Mouse (Mus musculus): Measurements from ENCODE around the gene Meis2. TPM values are rescaled to one million over a fixed set of nuclear protein-coding genes. Genes with fewer than 3 reads are reported as not detected.
A peak's percentile ranks its signal among the peaks of the same experiment; 100 is the strongest.

Meis2 gene
- total and polyA plus RNA-seq, 2 experiments from 2014 or later = 106 to 204 TPM

DNA sequence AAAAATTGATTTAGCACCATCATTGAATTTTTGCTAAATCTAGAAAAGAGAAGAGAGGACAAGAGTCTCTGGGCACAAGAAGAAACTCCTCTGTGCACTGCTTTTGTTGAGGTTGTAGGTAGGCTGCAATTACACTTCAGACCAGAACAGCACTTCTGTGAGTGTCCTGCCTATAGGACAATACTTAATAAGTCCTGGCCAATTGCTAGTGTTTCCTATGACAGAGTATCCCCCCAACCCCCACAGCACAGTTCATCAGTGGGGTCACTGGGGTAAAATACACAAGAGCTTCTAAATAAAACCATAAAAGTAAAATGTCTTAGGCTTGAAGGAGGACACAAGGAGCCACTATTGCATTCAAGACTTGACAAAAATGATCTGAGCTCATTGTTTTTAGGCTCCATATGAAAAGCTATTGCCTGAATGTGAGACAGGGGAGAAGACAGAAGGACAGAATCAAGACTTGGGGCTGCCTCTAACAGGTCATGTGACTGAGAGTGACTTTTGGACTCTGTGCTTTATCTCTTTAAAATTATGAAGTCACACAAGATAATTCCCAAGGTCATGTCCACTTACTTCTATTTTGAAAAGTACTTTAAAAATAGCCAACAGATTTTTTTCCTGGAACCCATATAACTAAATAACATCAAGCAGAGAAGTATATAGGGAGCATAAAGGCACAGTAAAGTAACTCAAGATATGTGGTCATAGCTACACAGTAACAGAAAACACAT is 12.8 kb downstream of the Meis2 start:
- H3K27ac ChIP-seq (ENCODE audit: low read depth, low read length) = peak overlapping the region; percentile 29

GRCm38 (mm10) chr2:116051906-116052614 is 13.6 kb downstream of the Meis2 start:
- DNase-seq = peak; percentile 61
- no peak for TF ChIP-seq CTCF (IDR thresholded peaks at IDR 0.05; ENCODE audit: low read depth)
- no peak for ATAC-seq
- Histone ChIP-seq H3K4me2 (ENCODE audit: low read depth) (peak overlapping the region; percentile 46), H3K36me3 (ENCODE audit: insufficient read depth) (peaks cover 8% of the 10 kb centered on the region), H3K27ac (ENCODE audit: low read depth, low read length) (peak overlapping the region; percentile 29), H3K27me3 (ENCODE audit: insufficient read depth, low read length) (no peaks in the 10 kb centered on the region), H3K9me3 (ENCODE audit: low read length) (no peaks in the 10 kb centered on the region), H3K9ac (peak overlapping the region; percentile 48), H3K4me1 (ENCODE audit: insufficient read depth) (0 out of 2 replicates have a peak, but pooled peaks cover 4% of the 10 kb centered on the region), H3K4me3 (ENCODE audit: low read depth, low read length) (peak overlapping the region; percentile 26)
- WGBS = 23% methylated on average over 9 of the region's 9 CpGs

More for the DNA sequence above, 12.8 kb downstream of the Meis2 start:
- no peak for TF ChIP-seq CTCF (IDR thresholded peaks at IDR 0.05; ENCODE audit: low read depth)
- Histone ChIP-seq H3K36me3 (ENCODE audit: insufficient read depth) (peaks cover 5% of the 10 kb centered on the region), H3K4me1 (ENCODE audit: insufficient read depth) (0 out of 2 replicates have a peak, but pooled peaks cover 4% of the 10 kb centered on the region), H3K4me3 (ENCODE audit: low read depth, low read length) (peak overlapping the region; percentile 27), H3K9me3 (ENCODE audit: low read length) (no peaks in the 10 kb centered on the region), H3K9ac (peak overlapping the region; percentile 48), H3K27me3 (ENCODE audit: insufficient read depth, low read length) (no peaks in the 10 kb centered on the region), H3K4me2 (ENCODE audit: low read depth) (peak overlapping the region; percentile 46)
- ATAC-seq (no peak), DNase-seq (no peak)

- H3K4me3 ChIP-seq (ENCODE audit: low read depth, low read length) = peak overlapping the region; percentile 6; the same call in 1 of the 2 replicates
- H3K27me3 ChIP-seq (ENCODE audit: insufficient read depth, low read length) = no peaks in the 10 kb centered on the region
- peak overlapping the region; percentile 51 for H3K27ac ChIP-seq (ENCODE audit: low read depth, low read length)
- no peaks in the 10 kb centered on the region for H3K9me3 ChIP-seq (ENCODE audit: low read length)
- 0 out of 2 replicates have a peak, but pooled peaks cover 4% of the 10 kb centered on the region for H3K4me1 ChIP-seq (ENCODE audit: insufficient read depth)
- no peak for ATAC-seq
- peak overlapping the region; percentile 35 for H3K9ac ChIP-seq
- 73% methylated on average over 9 of the region's 9 CpGs for WGBS
- no peak for DNase-seq
- H3K4me2 ChIP-seq (ENCODE audit: low read depth) = peak overlapping the region; percentile 39
- peaks cover 8% of the 10 kb centered on the region for H3K36me3 ChIP-seq (ENCODE audit: insufficient read depth)
- TF ChIP-seq CTCF (IDR thresholded peaks at IDR 0.05; ENCODE audit: low read depth) = no peak
Measured at GRCm38 (mm10) chr2:116049710-116050109, 15.9 kb downstream of the Meis2 start.

- H3K4me3 ChIP-seq (ENCODE audit: low read depth, low read length) = no peak overlapping the region
- DNase-seq (no peak), ATAC-seq (no peak)
- H3K27me3 ChIP-seq (ENCODE audit: insufficient read depth, low read length) = no peaks in the 10 kb centered on the region
- peaks cover 8% of the 10 kb centered on the region for H3K36me3 ChIP-seq (ENCODE audit: insufficient read depth)
- no peak for TF ChIP-seq CTCF (IDR thresholded peaks at IDR 0.05; ENCODE audit: low read depth)
- WGBS = 64% methylated on average over 8 of the region's 8 CpGs
- peak overlapping the region; percentile 31; the same call in 1 of the 2 replicates for H3K27ac ChIP-seq (ENCODE audit: low read depth, low read length)
- H3K9ac ChIP-seq = 0 out of 2 replicates have a peak overlapping the region, but pooled peaks have one; percentile 10
- H3K4me1 ChIP-seq (ENCODE audit: insufficient read depth) = peaks cover 11% of the 10 kb centered on the region; the same call in 1 of the 2 replicates
- H3K9me3 ChIP-seq (ENCODE audit: low read length) = no peaks in the 10 kb centered on the region
- peak overlapping the region; percentile 18 for H3K4me2 ChIP-seq (ENCODE audit: low read depth)
Measured at GRCm38 (mm10) chr2:116047365-116047764, 18.3 kb downstream of the Meis2 start.

DNA sequence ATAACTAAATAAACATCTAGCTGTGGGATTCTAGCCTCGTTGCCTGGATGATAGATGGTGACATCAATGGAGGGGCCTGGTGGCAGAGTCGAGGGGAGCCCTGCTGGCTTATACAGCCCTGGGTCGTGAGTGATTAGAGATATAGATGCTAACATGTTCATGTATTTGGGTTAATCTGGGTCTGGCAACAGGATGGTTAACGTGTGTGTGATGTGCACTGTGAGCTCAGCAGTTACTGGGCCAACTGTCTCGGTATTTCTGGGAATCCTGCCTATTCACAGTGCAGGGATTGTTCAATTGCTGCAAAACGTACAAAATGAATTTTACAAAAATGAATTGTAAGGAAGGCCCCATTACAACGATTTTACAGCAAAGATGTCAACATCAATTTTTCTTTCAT is 20.6 kb downstream of the Meis2 start:
- no peaks in the 10 kb centered on the region for H3K27me3 ChIP-seq (ENCODE audit: insufficient read depth, low read length)
- H3K4me1 ChIP-seq (ENCODE audit: insufficient read depth) = peaks cover 17% of the 10 kb centered on the region; the same call in 1 of the 2 replicates
- peak; percentile 71 for DNase-seq
- no peak overlapping the region for H3K4me3 ChIP-seq (ENCODE audit: low read depth, low read length)
- 12% methylated on average over 7 of the region's 7 CpGs for WGBS
- no peak overlapping the region for H3K9ac ChIP-seq
- H3K9me3 ChIP-seq (ENCODE audit: low read length) = no peaks in the 10 kb centered on the region
- no peak for TF ChIP-seq CTCF (IDR thresholded peaks at IDR 0.05; ENCODE audit: low read depth)
- H3K4me2 ChIP-seq (ENCODE audit: low read depth) = peak overlapping the region; percentile 13
- peak; percentile 56 for ATAC-seq
- H3K27ac ChIP-seq (ENCODE audit: low read depth, low read length) = peak overlapping the region; percentile 46
- peaks cover 11% of the 10 kb centered on the region for H3K36me3 ChIP-seq (ENCODE audit: insufficient read depth)

GRCm38 (mm10) chr2:116042934-116043698 is 22.5 kb downstream of the Meis2 start:
- ATAC-seq = peak; percentile 55
- no peak for TF ChIP-seq CTCF (IDR thresholded peaks at IDR 0.05; ENCODE audit: low read depth)
- Histone ChIP-seq H3K9ac (peak overlapping the region; percentile 40), H3K27ac (ENCODE audit: low read depth, low read length) (peak overlapping the region; percentile 60), H3K4me3 (ENCODE audit: low read depth, low read length) (peak overlapping the region; percentile 3; the same call in 1 of the 2 replicates), H3K27me3 (ENCODE audit: insufficient read depth, low read length) (no peaks in the 10 kb centered on the region), H3K9me3 (ENCODE audit: low read length) (no peaks in the 10 kb centered on the region), H3K4me1 (ENCODE audit: insufficient read depth) (peaks cover 13% of the 10 kb centered on the region; the same call in 1 of the 2 replicates), H3K36me3 (ENCODE audit: insufficient read depth) (peaks cover 9% of the 10 kb centered on the region), H3K4me2 (ENCODE audit: low read depth) (peak overlapping the region; percentile 40)
- 14% methylated on average over 12 of the region's 12 CpGs for WGBS
- peak; percentile 77 for DNase-seq

Measured in forebrain, postnatal 0 days (tissue).